Mouse (Mus musculus): Measurements from ENCODE around the gene Klf9. TPM values are rescaled to one million over a fixed set of nuclear protein-coding genes. Genes with fewer than 3 reads are reported as not detected.

Klf9 gene
- total RNA-seq (2018; cell fraction: chromatin; rRNA removed) = 1 to 10 TPM in 15 of 26 experiments, under 1 TPM in 10, not detected in 1; 0.15 to 5.0 (median 1.1) TPM
- 1 to 10 TPM in 18 of 26 experiments, under 1 TPM in 8; 0.53 to 5.8 (median 2.2) TPM for total RNA-seq (2018; cell fraction: cytosol; rRNA removed)
- total RNA-seq (2018; cell fraction: nucleus; rRNA removed) = 1 to 10 TPM in 19 of 26 experiments, under 1 TPM in 7; 0.55 to 6.4 (median 1.9) TPM
- polyA plus RNA-seq (2018) = 1.3 to 3.5 TPM (median 2.7 TPM) in 3 replicates

GRCm38 (mm10) chr19:23140689-23141317, at the start of gene Klf9:
Gene Klf9 (plus strand): TSS chr19:23141226.
- no peaks in the 10 kb centered on the region; the same call in 1 of the 2 replicates for H3K79me2 ChIP-seq (ENCODE audit: inconsistent target)
- peak within 1 kb of the TSS; percentile 31 for H3K27ac ChIP-seq
- under 1% methylated on average over 52 of the region's 52 CpGs for WGBS (ENCODE audit: missing documents)
- H3K36me3 ChIP-seq (ENCODE audit: inconsistent target) = no peaks in the 10 kb centered on the region
- H3K4me3 ChIP-seq (ENCODE audit: inconsistent target) = peak within 1 kb of the TSS; percentile 41

GRCm38 (mm10) chr19:23091586-23091985, 49.4 kb upstream of the Klf9 start:
- no peaks in the 10 kb centered on the region for H3K36me3 ChIP-seq (ENCODE audit: inconsistent target)
- H3K4me3 ChIP-seq (ENCODE audit: inconsistent target) = no peak overlapping the region
- 95% methylated on average over 4 of the region's 4 CpGs for WGBS (ENCODE audit: missing documents)
- no peaks in the 10 kb centered on the region for H3K79me2 ChIP-seq (ENCODE audit: inconsistent target)
- H3K27ac ChIP-seq = no peak overlapping the region

GRCm38 (mm10) chr19:23093548-23093947, 47.5 kb upstream of the Klf9 start:
- H3K4me3 ChIP-seq (ENCODE audit: inconsistent target) = no peak overlapping the region
- no peaks in the 10 kb centered on the region for H3K79me2 ChIP-seq (ENCODE audit: inconsistent target)
- no peaks in the 10 kb centered on the region for H3K36me3 ChIP-seq (ENCODE audit: inconsistent target)
- 88% methylated on average over 4 of the region's 5 CpGs for WGBS (ENCODE audit: missing documents)
- H3K27ac ChIP-seq = no peak overlapping the region

GRCm38 (mm10) chr19:23094906-23095305, 46.1 kb upstream of the Klf9 start:
- Histone ChIP-seq H3K4me3 (ENCODE audit: inconsistent target) (no peak overlapping the region), H3K27ac (no peak overlapping the region), H3K36me3 (ENCODE audit: inconsistent target) (no peaks in the 10 kb centered on the region), H3K79me2 (ENCODE audit: inconsistent target) (no peaks in the 10 kb centered on the region)
- WGBS (ENCODE audit: missing documents) = 91% methylated on average over 3 of the region's 3 CpGs

- H3K79me2 ChIP-seq (ENCODE audit: inconsistent target) = no peaks in the 10 kb centered on the region
- H3K27ac ChIP-seq = no peak overlapping the region
- H3K36me3 ChIP-seq (ENCODE audit: inconsistent target) = no peaks in the 10 kb centered on the region
- WGBS (ENCODE audit: missing documents) = 94% methylated on average over 5 of the region's 5 CpGs
- no peak overlapping the region for H3K4me3 ChIP-seq (ENCODE audit: inconsistent target)
These were observed 34.2 kb upstream of the Klf9 start for GRCm38 (mm10) chr19:23106859-23107258.

- no peaks in the 10 kb centered on the region for H3K79me2 ChIP-seq (ENCODE audit: inconsistent target)
- no peak overlapping the region for H3K27ac ChIP-seq
- H3K36me3 ChIP-seq (ENCODE audit: inconsistent target) = no peaks in the 10 kb centered on the region
- no peak overlapping the region for H3K4me3 ChIP-seq (ENCODE audit: inconsistent target)
- WGBS (ENCODE audit: missing documents) = 94% methylated on average over 2 of the region's 2 CpGs
These were observed 33.7 kb upstream of the Klf9 start for GRCm38 (mm10) chr19:23107335-23107734.

GRCm38 (mm10) chr19:23121875-23122274, 19.2 kb upstream of the Klf9 start:
- H3K79me2 ChIP-seq (ENCODE audit: inconsistent target) = no peaks in the 10 kb centered on the region
- H3K4me3 ChIP-seq (ENCODE audit: inconsistent target) = no peak overlapping the region
- no peak overlapping the region for H3K27ac ChIP-seq
- WGBS (ENCODE audit: missing documents) = 71% methylated on average over 10 of the region's 10 CpGs
- no peaks in the 10 kb centered on the region for H3K36me3 ChIP-seq (ENCODE audit: inconsistent target)

- no peak overlapping the region for H3K4me3 ChIP-seq (ENCODE audit: inconsistent target)
- no peak overlapping the region for H3K27ac ChIP-seq
- no peaks in the 10 kb centered on the region for H3K79me2 ChIP-seq (ENCODE audit: inconsistent target)
- H3K36me3 ChIP-seq (ENCODE audit: inconsistent target) = no peaks in the 10 kb centered on the region
- WGBS (ENCODE audit: missing documents) = 89% methylated on average over 6 of the region's 7 CpGs
These were observed 16.9 kb upstream of the Klf9 start for GRCm38 (mm10) chr19:23124023-23124550.

GRCm38 (mm10) chr19:23125227-23126150, 15.5 kb upstream of the Klf9 start:
- Histone ChIP-seq H3K79me2 (ENCODE audit: inconsistent target) (no peaks in the 10 kb centered on the region), H3K27ac (no peak overlapping the region), H3K4me3 (ENCODE audit: inconsistent target) (no peak overlapping the region), H3K36me3 (ENCODE audit: inconsistent target) (no peaks in the 10 kb centered on the region)
- whole genome bisulfite sequencing (ENCODE audit: missing documents) = 35% methylated on average over 9 of the region's 9 CpGs

GRCm38 (mm10) chr19:23129908-23130307, 11.1 kb upstream of the Klf9 start:
- H3K27ac ChIP-seq = no peak overlapping the region
- no peaks in the 10 kb centered on the region for H3K79me2 ChIP-seq (ENCODE audit: inconsistent target)
- 94% methylated on average over 2 of the region's 2 CpGs for WGBS (ENCODE audit: missing documents)
- H3K36me3 ChIP-seq (ENCODE audit: inconsistent target) = no peaks in the 10 kb centered on the region
- no peak overlapping the region for H3K4me3 ChIP-seq (ENCODE audit: inconsistent target)

GRCm38 (mm10) chr19:23132106-23132635, 8.9 kb upstream of the Klf9 start:
- no peaks in the 10 kb centered on the region for H3K79me2 ChIP-seq (ENCODE audit: inconsistent target)
- H3K4me3 ChIP-seq (ENCODE audit: inconsistent target) = no peak overlapping the region
- H3K27ac ChIP-seq = no peak overlapping the region
- no peaks in the 10 kb centered on the region for H3K36me3 ChIP-seq (ENCODE audit: inconsistent target)
- 81% methylated on average over 3 of the region's 3 CpGs for WGBS (ENCODE audit: missing documents)

- WGBS (ENCODE audit: missing documents) = 93% methylated on average over 7 of the region's 7 CpGs
These were observed 8.2 kb upstream of the Klf9 start for GRCm38 (mm10) chr19:23132720-23133426.

GRCm38 (mm10) chr19:23133427-23134094, 7.5 kb upstream of the Klf9 start:
- no peak overlapping the region for H3K27ac ChIP-seq

More at GRCm38 (mm10) chr19:23132720-23133426, 8.2 kb upstream of the Klf9 start:
- no peaks in the 10 kb centered on the region for H3K36me3 ChIP-seq (ENCODE audit: inconsistent target)
- no peaks in the 10 kb centered on the region for H3K79me2 ChIP-seq (ENCODE audit: inconsistent target)
- no peak overlapping the region for H3K27ac ChIP-seq
- H3K4me3 ChIP-seq (ENCODE audit: inconsistent target) = no peak overlapping the region

More at GRCm38 (mm10) chr19:23133427-23134094, 7.5 kb upstream of the Klf9 start:
- no peaks in the 10 kb centered on the region for H3K79me2 ChIP-seq (ENCODE audit: inconsistent target)
- WGBS (ENCODE audit: missing documents) = 78% methylated on average over 9 of the region's 9 CpGs
- no peaks in the 10 kb centered on the region for H3K36me3 ChIP-seq (ENCODE audit: inconsistent target)
- no peak overlapping the region for H3K4me3 ChIP-seq (ENCODE audit: inconsistent target)
